11 mouse cellular contexts compared by ENCODE assay signal in genomic region chr10:127167614-127168192, GRCm38 (mm10). TPM values are rescaled to one million over a fixed set of nuclear protein-coding genes. Genes with fewer than 3 reads are reported as not detected.
DNase-seq lines count a peak whose midpoint lies in the region; ATAC-seq lines count a peak whose summit lies in the region.
"Had no signal": no experiment of that assay in that cellular context is flagged by ENCODE, and none has a peak within 500 bp of the region (broad histone marks: within the 10 kb centered on the region; RNA-seq: fewer than 3 reads in every experiment).

No protein-coding gene starts in this region.

- ATAC-seq in liver, embryonic 16.5 days (ENCODE audit: low read depth): peak; percentile 37
- no peak for ATAC-seq in forebrain, embryonic 12.5 days (ENCODE audit: low FRiP score)

- peaks cover 4% of the 10 kb centered on the region; the same call in 1 of the 2 replicates for H3K36me3 ChIP-seq in liver, embryonic 16.5 days (ENCODE audit: control insufficient read depth, insufficient read depth)
- no peaks in the 10 kb centered on the region for H3K36me3 ChIP-seq in forebrain, embryonic 12.5 days (replicated peaks)

- H3K9ac ChIP-seq in liver, embryonic 16.5 days (ENCODE audit: low read depth, low read length): 0 out of 2 replicates have a peak overlapping the region, but pooled peaks have one; percentile 11
- no peak overlapping the region for H3K9ac ChIP-seq in forebrain, embryonic 12.5 days

- H3K4me1 ChIP-seq in liver, embryonic 16.5 days (ENCODE audit: control insufficient read depth, low read depth, low read length): peaks cover 44% of the 10 kb centered on the region
- H3K4me1 ChIP-seq in forebrain, embryonic 12.5 days: peaks cover 38% of the 10 kb centered on the region

- WGBS in liver, embryonic 16.5 days (ENCODE audit: insufficient replicate concordance): 45% methylated on average over 10 of the region's 10 CpGs
- WGBS in forebrain, embryonic 12.5 days: 63% methylated on average over 10 of the region's 10 CpGs

- H3K9me3 ChIP-seq in liver, embryonic 16.5 days (replicated peaks; ENCODE audit: control insufficient read depth, low read length): no peaks in the 10 kb centered on the region
- no peaks in the 10 kb centered on the region for H3K9me3 ChIP-seq in forebrain, embryonic 12.5 days

- peaks cover 32% of the 10 kb centered on the region for H3K27me3 ChIP-seq in liver, embryonic 16.5 days (ENCODE audit: control insufficient read depth, insufficient read depth, low read depth, low read length)
- peaks cover 87% of the 10 kb centered on the region for H3K27me3 ChIP-seq in forebrain, embryonic 12.5 days

- H3K27ac ChIP-seq in liver, embryonic 16.5 days (ENCODE audit: low read length): peak overlapping the region; percentile 70
- no peak overlapping the region for H3K27ac ChIP-seq in forebrain, embryonic 12.5 days
- H3K27ac ChIP-seq: heart, adult 2 months had no signal

- H3K4me3 ChIP-seq in liver, embryonic 16.5 days (ENCODE audit: low read depth, low read length): peak overlapping the region; percentile 18; the same call in 1 of the 2 replicates
- no peak overlapping the region for H3K4me3 ChIP-seq in forebrain, embryonic 12.5 days (replicated peaks)
- H3K4me3 ChIP-seq: heart, adult 2 months had no signal

- peak; percentile 90 for DNase-seq in heart, adult 11 months
- DNase-seq in heart, postnatal 4 days: no peak
- DNase-seq in urinary bladder, postnatal 14 days (ENCODE audit: low spot score): peak; percentile 41
- DNase-seq in urinary bladder, postnatal 10 days (ENCODE audit: low spot score): no peak
- no peak for DNase-seq in right cerebral cortex, postnatal 4 days
- DNase-seq in embryo, embryonic 10.5 days (ENCODE audit: low spot score): no peak
- DNase-seq: adrenal gland, postnatal 25 days; heart, adult 2 months; kidney, postnatal 25 days had no signal

- peak overlapping the region; percentile 98 for H3K4me2 ChIP-seq in liver, embryonic 16.5 days (ENCODE audit: low read depth, low read length)
- no peak overlapping the region for H3K4me2 ChIP-seq in forebrain, embryonic 12.5 days

RNA-seq across cellular contexts. Expression of gene B4galnt1, which starts 2.7 kb away (rescaled TPM):
- total RNA-seq in heart, postnatal 4 days (2021): 1 to 10 TPM; 2.2 to 2.7 TPM
- 18.7 and 24.3 TPM in 2 replicates for polyA plus RNA-seq in liver, embryonic 16.5 days (2015; fragmentation: Nextera tagmentation; extraction: Ambion mirVana)
- 13.3 and 14.7 TPM in 2 replicates for polyA plus RNA-seq in forebrain, embryonic 12.5 days (2016; fragmentation: Nextera tagmentation; extraction: Ambion mirVana)

RNA-seq across cellular contexts. Expression of gene Slc26a10, which starts 12.7 kb away (rescaled TPM):
- total RNA-seq in heart, postnatal 4 days (2021): 10 to 100 TPM; 25.7 to 31.8 TPM
- polyA plus RNA-seq in liver, embryonic 16.5 days (2015; fragmentation: Nextera tagmentation; extraction: Ambion mirVana): 2.2 and 2.7 TPM in 2 replicates
- 0.86 and 2.2 TPM in 2 replicates for polyA plus RNA-seq in forebrain, embryonic 12.5 days (2016; fragmentation: Nextera tagmentation; extraction: Ambion mirVana)

RNA-seq across cellular contexts. Expression of gene Arhgef25, which starts 22.2 kb away (rescaled TPM):
- total RNA-seq in heart, postnatal 4 days (2021): 10 to 100 TPM; 19.9 to 21.0 TPM
- 4.8 and 5.7 TPM in 2 replicates for polyA plus RNA-seq in liver, embryonic 16.5 days (2015; fragmentation: Nextera tagmentation; extraction: Ambion mirVana)
- 32.3 and 36.4 TPM in 2 replicates for polyA plus RNA-seq in forebrain, embryonic 12.5 days (2016; fragmentation: Nextera tagmentation; extraction: Ambion mirVana)

RNA-seq across cellular contexts. Expression of gene Dtx3, which starts 27.8 kb away (rescaled TPM):
- 10 to 100 TPM; 50.0 to 53.8 TPM for total RNA-seq in heart, postnatal 4 days (2021)
- 13.4 and 14.8 TPM in 2 replicates for polyA plus RNA-seq in liver, embryonic 16.5 days (2015; fragmentation: Nextera tagmentation; extraction: Ambion mirVana)
- 170 and 172 TPM in 2 replicates for polyA plus RNA-seq in forebrain, embryonic 12.5 days (2016; fragmentation: Nextera tagmentation; extraction: Ambion mirVana)

RNA-seq across cellular contexts. Expression of gene Pip4k2c, which starts 43.7 kb away (rescaled TPM):
- 10 to 100 TPM; 25.7 to 26.6 TPM for total RNA-seq in heart, postnatal 4 days (2021)
- 39.1 and 40.1 TPM in 2 replicates for polyA plus RNA-seq in liver, embryonic 16.5 days (2015; fragmentation: Nextera tagmentation; extraction: Ambion mirVana)
- 19.4 and 20.2 TPM in 2 replicates for polyA plus RNA-seq in forebrain, embryonic 12.5 days (2016; fragmentation: Nextera tagmentation; extraction: Ambion mirVana)

Comparison
In these comparisons a context has a peak if more than half of its experiments do, and no peak if none do; other contexts are left out.
1. DNase-seq: peak in heart, adult 11 months (single experiment) and urinary bladder, postnatal 14 days (single experiment); none in heart, postnatal 4 days (single experiment), urinary bladder, postnatal 10 days (single experiment), right cerebral cortex, postnatal 4 days (single experiment) and embryo, embryonic 10.5 days (single experiment).